Mouse (Mus musculus): Measurements from ENCODE around the gene Upf1. TPM values are rescaled to one million over a fixed set of nuclear protein-coding genes. Genes with fewer than 3 reads are reported as not detected.
A peak's percentile ranks its signal among the peaks of the same experiment; 100 is the strongest.

Gene Upf1
- 14.5 and 15.1 TPM in 2 replicates for polyA plus RNA-seq (2015; fragmentation: Nextera tagmentation; extraction: Ambion mirVana)

- under 1% methylated on average over 52 of the region's 69 CpGs for WGBS
- H3K36me3 ChIP-seq: no peaks in the 10 kb centered on the region
- peaks cover 50% of the 10 kb centered on the region for H3K4me1 ChIP-seq (replicated peaks)
- ATAC-seq (ENCODE audit: low FRiP score, low read depth): peak; percentile 91
- peak within 1 kb of the TSS; percentile 100 for H3K9ac ChIP-seq
- peak within 1 kb of the TSS; percentile 90 for H3K27ac ChIP-seq (replicated peaks)
- H3K4me2 ChIP-seq: peak within 1 kb of the TSS; percentile 99
- H3K27me3 ChIP-seq: no peaks in the 10 kb centered on the region
- H3K4me3 ChIP-seq: peak within 1 kb of the TSS; percentile 100
- no peaks in the 10 kb centered on the region for H3K9me3 ChIP-seq
Observed at GRCm38 (mm10) chr8:70353194-70353817, at the start of gene Upf1. TSS of gene Upf1 (minus strand) at chr8:70353278.

GRCm38 (mm10) chr8:70397611-70398563, 44.8 kb upstream of the Upf1 start:
- Histone ChIP-seq H3K27ac (replicated peaks) (no peak overlapping the region), H3K9me3 (no peaks in the 10 kb centered on the region), H3K9ac (no peak overlapping the region), H3K36me3 (peaks cover 22% of the 10 kb centered on the region), H3K4me3 (no peak overlapping the region), H3K27me3 (no peaks in the 10 kb centered on the region), H3K4me2 (no peak overlapping the region), H3K4me1 (replicated peaks) (no peaks in the 10 kb centered on the region)
- no peak for ATAC-seq (ENCODE audit: low FRiP score, low read depth)
- 90% methylated on average over 16 of the region's 16 CpGs for WGBS

GRCm38 (mm10) chr8:70396184-70396583, 43.1 kb upstream of the Upf1 start:
- H3K27me3 ChIP-seq: no peaks in the 10 kb centered on the region
- 77% methylated on average over 5 of the region's 5 CpGs for WGBS
- no peak overlapping the region for H3K4me2 ChIP-seq
- H3K9ac ChIP-seq: no peak overlapping the region
- ATAC-seq (ENCODE audit: low FRiP score, low read depth): no peak
- no peaks in the 10 kb centered on the region for H3K9me3 ChIP-seq
- H3K4me3 ChIP-seq: no peak overlapping the region
- H3K4me1 ChIP-seq (replicated peaks): no peaks in the 10 kb centered on the region
- peak overlapping the region; percentile 34 for H3K27ac ChIP-seq (replicated peaks)
- H3K36me3 ChIP-seq: peaks cover 26% of the 10 kb centered on the region

- no peak overlapping the region for H3K4me3 ChIP-seq
- no peaks in the 10 kb centered on the region for H3K4me1 ChIP-seq (replicated peaks)
- no peaks in the 10 kb centered on the region for H3K9me3 ChIP-seq
- H3K36me3 ChIP-seq: peaks cover 30% of the 10 kb centered on the region
- no peak overlapping the region for H3K9ac ChIP-seq
- H3K4me2 ChIP-seq: no peak overlapping the region
- ATAC-seq (ENCODE audit: low FRiP score, low read depth): peak; percentile 14; the same call in 1 of the 2 replicates
- H3K27ac ChIP-seq (replicated peaks): 0 out of 2 replicates have a peak overlapping the region, but pooled peaks have one; percentile 34
- H3K27me3 ChIP-seq: no peaks in the 10 kb centered on the region
- WGBS: 68% methylated on average over 5 of the region's 5 CpGs
Observed at GRCm38 (mm10) chr8:70395649-70396048, 42.6 kb upstream of the Upf1 start.

- H3K9me3 ChIP-seq: no peaks in the 10 kb centered on the region
- no peaks in the 10 kb centered on the region for H3K27me3 ChIP-seq
- WGBS: 89% methylated on average over 8 of the region's 8 CpGs
- ATAC-seq (ENCODE audit: low FRiP score, low read depth): no peak
- H3K27ac ChIP-seq (replicated peaks): no peak overlapping the region
- no peak overlapping the region for H3K4me3 ChIP-seq
- H3K4me1 ChIP-seq (replicated peaks): no peaks in the 10 kb centered on the region
- H3K36me3 ChIP-seq: peaks cover 22% of the 10 kb centered on the region; the same call in 1 of the 2 replicates
- no peak overlapping the region for H3K4me2 ChIP-seq
- H3K9ac ChIP-seq: no peak overlapping the region
Observed at GRCm38 (mm10) chr8:70394269-70394998, 41.4 kb upstream of the Upf1 start.

- no peak overlapping the region for H3K4me3 ChIP-seq
- no peak overlapping the region for H3K9ac ChIP-seq
- H3K9me3 ChIP-seq: no peaks in the 10 kb centered on the region
- H3K4me2 ChIP-seq: no peak overlapping the region
- H3K4me1 ChIP-seq (replicated peaks): no peaks in the 10 kb centered on the region
- H3K36me3 ChIP-seq: peaks cover 23% of the 10 kb centered on the region; the same call in 1 of the 2 replicates
- no peaks in the 10 kb centered on the region for H3K27me3 ChIP-seq
- ATAC-seq (ENCODE audit: low FRiP score, low read depth): no peak
- H3K27ac ChIP-seq (replicated peaks): no peak overlapping the region
- 82% methylated on average over 5 of the region's 5 CpGs for WGBS
Observed at GRCm38 (mm10) chr8:70393087-70393486, 40.0 kb upstream of the Upf1 start.

- H3K27ac ChIP-seq (replicated peaks): no peak overlapping the region
- no peak overlapping the region for H3K9ac ChIP-seq
- no peak overlapping the region for H3K4me3 ChIP-seq
- 86% methylated on average over 2 of the region's 2 CpGs for WGBS
- H3K36me3 ChIP-seq: peaks cover 42% of the 10 kb centered on the region
- ATAC-seq (ENCODE audit: low FRiP score, low read depth): no peak
- no peaks in the 10 kb centered on the region for H3K4me1 ChIP-seq (replicated peaks)
- H3K9me3 ChIP-seq: no peaks in the 10 kb centered on the region
- no peak overlapping the region for H3K4me2 ChIP-seq
- no peaks in the 10 kb centered on the region for H3K27me3 ChIP-seq
Observed at GRCm38 (mm10) chr8:70389678-70390077, 36.6 kb upstream of the Upf1 start.

GRCm38 (mm10) chr8:70383287-70383686, 30.2 kb upstream of the Upf1 start:
- Histone ChIP-seq H3K4me2 (no peak overlapping the region), H3K9ac (no peak overlapping the region), H3K4me1 (replicated peaks) (no peaks in the 10 kb centered on the region), H3K4me3 (no peak overlapping the region), H3K9me3 (no peaks in the 10 kb centered on the region), H3K27ac (replicated peaks) (no peak overlapping the region), H3K36me3 (peaks cover 26% of the 10 kb centered on the region), H3K27me3 (peaks cover 9% of the 10 kb centered on the region)
- no peak; the same call in 1 of the 2 replicates for ATAC-seq (ENCODE audit: low FRiP score, low read depth)
- 60% methylated on average over 3 of the region's 3 CpGs for WGBS

- H3K9me3 ChIP-seq: no peaks in the 10 kb centered on the region
- peaks cover 13% of the 10 kb centered on the region for H3K4me1 ChIP-seq (replicated peaks)
- 86% methylated on average over 12 of the region's 12 CpGs for WGBS
- peaks cover 41% of the 10 kb centered on the region for H3K27me3 ChIP-seq
- H3K4me2 ChIP-seq: no peak overlapping the region
- no peak overlapping the region for H3K27ac ChIP-seq (replicated peaks)
- no peak for ATAC-seq (ENCODE audit: low FRiP score, low read depth)
- 0 out of 2 replicates have a peak, but pooled peaks cover 2% of the 10 kb centered on the region for H3K36me3 ChIP-seq
- no peak overlapping the region for H3K4me3 ChIP-seq
- H3K9ac ChIP-seq: no peak overlapping the region
Observed at GRCm38 (mm10) chr8:70380069-70380468, 27.0 kb upstream of the Upf1 start.

- no peaks in the 10 kb centered on the region for H3K36me3 ChIP-seq
- WGBS: 18% methylated on average over 15 of the region's 15 CpGs
- H3K27ac ChIP-seq (replicated peaks): no peak overlapping the region
- no peaks in the 10 kb centered on the region for H3K9me3 ChIP-seq
- H3K4me1 ChIP-seq (replicated peaks): peaks cover 31% of the 10 kb centered on the region
- no peak overlapping the region for H3K4me3 ChIP-seq
- no peak overlapping the region for H3K9ac ChIP-seq
- H3K27me3 ChIP-seq: peaks cover 71% of the 10 kb centered on the region
- no peak overlapping the region for H3K4me2 ChIP-seq
- ATAC-seq (ENCODE audit: low FRiP score, low read depth): no peak
Observed at GRCm38 (mm10) chr8:70377049-70377448, 24.0 kb upstream of the Upf1 start.

- H3K4me2 ChIP-seq: peak overlapping the region; percentile 16; the same call in 1 of the 2 replicates
- peaks cover 78% of the 10 kb centered on the region for H3K27me3 ChIP-seq
- no peak overlapping the region for H3K4me3 ChIP-seq
- H3K27ac ChIP-seq (replicated peaks): no peak overlapping the region
- no peaks in the 10 kb centered on the region for H3K9me3 ChIP-seq
- 9% methylated on average over 37 of the region's 37 CpGs for WGBS
- H3K36me3 ChIP-seq: no peaks in the 10 kb centered on the region
- H3K9ac ChIP-seq: no peak overlapping the region
- ATAC-seq (ENCODE audit: low FRiP score, low read depth): no peak
- peaks cover 31% of the 10 kb centered on the region for H3K4me1 ChIP-seq (replicated peaks)
Observed at GRCm38 (mm10) chr8:70376275-70376741, 23.2 kb upstream of the Upf1 start.

All from hindbrain, embryonic 15.5 days (tissue).